Mouse (Mus musculus): ENCODE results near the gene Ptprg. TPM values are rescaled to one million over a fixed set of nuclear protein-coding genes. Genes with fewer than 3 reads are reported as not detected.
"Not testable (repeated sequence)": the region's sequence is repeated elsewhere in the genome, so short reads cannot be mapped to it uniquely, and the experiment has no call there.

Ptprg gene
- polyA plus RNA-seq, 1 experiment from 2014 or later: 14.3 TPM

GRCm38 (mm10) chr14:11806674-11807073 is 253.3 kb downstream of the Ptprg start:
- Histone ChIP-seq H3K27ac (ENCODE audit: low read length) (no peak overlapping the region), H3K4me2 (ENCODE audit: low read depth, low read length) (no peak overlapping the region), H3K36me3 (ENCODE audit: control insufficient read depth, insufficient read depth, low read length) (no peaks in the 10 kb centered on the region), H3K9ac (ENCODE audit: low read depth, low read length) (no peak overlapping the region), H3K4me3 (ENCODE audit: low read length) (no peak overlapping the region), H3K27me3 (replicated peaks; ENCODE audit: control insufficient read depth, insufficient read depth, low read length) (no peaks in the 10 kb centered on the region), H3K9me3 (ENCODE audit: control insufficient read depth, low read length) (no peaks in the 10 kb centered on the region), H3K4me1 (ENCODE audit: control insufficient read depth, insufficient read depth, low read length) (peaks cover 3% of the 10 kb centered on the region; the same call in 1 of the 2 replicates)
- no peak for ATAC-seq
- 47% methylated on average over 5 of the region's 5 CpGs for WGBS

GRCm38 (mm10) chr14:11807465-11807864 is 254.1 kb downstream of the Ptprg start:
- H3K4me2 ChIP-seq (ENCODE audit: low read depth, low read length): no peak overlapping the region
- H3K36me3 ChIP-seq (ENCODE audit: control insufficient read depth, insufficient read depth, low read length): no peaks in the 10 kb centered on the region
- no peak overlapping the region for H3K9ac ChIP-seq (ENCODE audit: low read depth, low read length)
- 64% methylated on average over 4 of the region's 4 CpGs for WGBS
- no peak overlapping the region for H3K27ac ChIP-seq (ENCODE audit: low read length)
- ATAC-seq: no peak
- no peak overlapping the region for H3K4me3 ChIP-seq (ENCODE audit: low read length)
- peaks cover 3% of the 10 kb centered on the region; the same call in 1 of the 2 replicates for H3K4me1 ChIP-seq (ENCODE audit: control insufficient read depth, insufficient read depth, low read length)
- H3K27me3 ChIP-seq (replicated peaks; ENCODE audit: control insufficient read depth, insufficient read depth, low read length): no peaks in the 10 kb centered on the region
- H3K9me3 ChIP-seq (ENCODE audit: control insufficient read depth, low read length): no peaks in the 10 kb centered on the region

- no peak overlapping the region for H3K27ac ChIP-seq (ENCODE audit: low read length)
Measured at GRCm38 (mm10) chr14:11811142-11811761, 257.9 kb downstream of the Ptprg start.

GRCm38 (mm10) chr14:11812291-11812690 is 259.0 kb downstream of the Ptprg start:
- Histone ChIP-seq H3K9me3 (ENCODE audit: control insufficient read depth, low read length) (no peaks in the 10 kb centered on the region), H3K4me1 (ENCODE audit: control insufficient read depth, insufficient read depth, low read length) (no peaks in the 10 kb centered on the region; the same call in 1 of the 2 replicates), H3K4me2 (ENCODE audit: low read depth, low read length) (no peak overlapping the region), H3K27ac (ENCODE audit: low read length) (no peak overlapping the region), H3K27me3 (replicated peaks; ENCODE audit: control insufficient read depth, insufficient read depth, low read length) (no peaks in the 10 kb centered on the region), H3K36me3 (ENCODE audit: control insufficient read depth, insufficient read depth, low read length) (no peaks in the 10 kb centered on the region), H3K4me3 (ENCODE audit: low read length) (no peak overlapping the region), H3K9ac (ENCODE audit: low read depth, low read length) (no peak overlapping the region)
- no peak for ATAC-seq
- WGBS: 90% methylated on average over 7 of the region's 7 CpGs

More at GRCm38 (mm10) chr14:11811142-11811761, 257.9 kb downstream of the Ptprg start:
- Histone ChIP-seq H3K36me3 (ENCODE audit: control insufficient read depth, insufficient read depth, low read length) (no peaks in the 10 kb centered on the region), H3K9me3 (ENCODE audit: control insufficient read depth, low read length) (no peaks in the 10 kb centered on the region), H3K4me2 (ENCODE audit: low read depth, low read length) (no peak overlapping the region), H3K9ac (ENCODE audit: low read depth, low read length) (no peak overlapping the region), H3K4me3 (ENCODE audit: low read length) (no peak overlapping the region), H3K4me1 (ENCODE audit: control insufficient read depth, insufficient read depth, low read length) (no peaks in the 10 kb centered on the region; the same call in 1 of the 2 replicates), H3K27me3 (replicated peaks; ENCODE audit: control insufficient read depth, insufficient read depth, low read length) (no peaks in the 10 kb centered on the region)
- ATAC-seq: no peak
- 68% methylated on average over 7 of the region's 7 CpGs for WGBS

GRCm38 (mm10) chr14:11814811-11815210 is 261.5 kb downstream of the Ptprg start:
- not testable (repeated sequence) for ATAC-seq; H3K4me3 ChIP-seq (ENCODE audit: low read length); H3K9me3 ChIP-seq (ENCODE audit: control insufficient read depth, low read length); H3K36me3 ChIP-seq (ENCODE audit: control insufficient read depth, insufficient read depth, low read length); H3K4me2 ChIP-seq (ENCODE audit: low read depth, low read length); H3K27me3 ChIP-seq (replicated peaks; ENCODE audit: control insufficient read depth, insufficient read depth, low read length); H3K9ac ChIP-seq (ENCODE audit: low read depth, low read length); H3K4me1 ChIP-seq (ENCODE audit: control insufficient read depth, insufficient read depth, low read length); H3K27ac ChIP-seq (ENCODE audit: low read length)
- WGBS: 55% methylated on average over 4 of the region's 4 CpGs

- no peak overlapping the region for H3K27ac ChIP-seq (ENCODE audit: low read length)
- no peaks in the 10 kb centered on the region for H3K36me3 ChIP-seq (ENCODE audit: control insufficient read depth, insufficient read depth, low read length)
- no peaks in the 10 kb centered on the region for H3K27me3 ChIP-seq (replicated peaks; ENCODE audit: control insufficient read depth, insufficient read depth, low read length)
- H3K4me1 ChIP-seq (ENCODE audit: control insufficient read depth, insufficient read depth, low read length): no peaks in the 10 kb centered on the region
- no peak overlapping the region for H3K4me2 ChIP-seq (ENCODE audit: low read depth, low read length)
- ATAC-seq: no peak
- WGBS: 79% methylated on average over 6 of the region's 6 CpGs
- no peaks in the 10 kb centered on the region for H3K9me3 ChIP-seq (ENCODE audit: control insufficient read depth, low read length)
- no peak overlapping the region for H3K9ac ChIP-seq (ENCODE audit: low read depth, low read length)
- no peak overlapping the region for H3K4me3 ChIP-seq (ENCODE audit: low read length)
Measured at GRCm38 (mm10) chr14:11817236-11817635, 263.9 kb downstream of the Ptprg start.

- 83% methylated on average over 3 of the region's 3 CpGs for WGBS
- Histone ChIP-seq H3K9ac (ENCODE audit: low read depth, low read length) (no peak overlapping the region), H3K4me1 (ENCODE audit: control insufficient read depth, insufficient read depth, low read length) (peaks cover 4% of the 10 kb centered on the region; the same call in 1 of the 2 replicates), H3K9me3 (ENCODE audit: control insufficient read depth, low read length) (no peaks in the 10 kb centered on the region), H3K27me3 (replicated peaks; ENCODE audit: control insufficient read depth, insufficient read depth, low read length) (no peaks in the 10 kb centered on the region), H3K4me2 (ENCODE audit: low read depth, low read length) (no peak overlapping the region), H3K36me3 (ENCODE audit: control insufficient read depth, insufficient read depth, low read length) (no peaks in the 10 kb centered on the region), H3K4me3 (ENCODE audit: low read length) (no peak overlapping the region), H3K27ac (ENCODE audit: low read length) (no peak overlapping the region)
- ATAC-seq: no peak
Measured at GRCm38 (mm10) chr14:11818054-11818453, 264.7 kb downstream of the Ptprg start.

GRCm38 (mm10) chr14:11818721-11819120 is 265.4 kb downstream of the Ptprg start:
- Histone ChIP-seq H3K27me3 (replicated peaks; ENCODE audit: control insufficient read depth, insufficient read depth, low read length) (no peaks in the 10 kb centered on the region), H3K4me3 (ENCODE audit: low read length) (no peak overlapping the region), H3K4me1 (ENCODE audit: control insufficient read depth, insufficient read depth, low read length) (peaks cover 10% of the 10 kb centered on the region; the same call in 1 of the 2 replicates), H3K36me3 (ENCODE audit: control insufficient read depth, insufficient read depth, low read length) (no peaks in the 10 kb centered on the region), H3K27ac (ENCODE audit: low read length) (no peak overlapping the region), H3K4me2 (ENCODE audit: low read depth, low read length) (no peak overlapping the region), H3K9me3 (ENCODE audit: control insufficient read depth, low read length) (no peaks in the 10 kb centered on the region), H3K9ac (ENCODE audit: low read depth, low read length) (no peak overlapping the region)
- ATAC-seq: no peak
- 90% methylated on average over 8 of the region's 8 CpGs for WGBS

- WGBS: 86% methylated on average over 2 of the region's 2 CpGs
- Histone ChIP-seq H3K27me3 (replicated peaks; ENCODE audit: control insufficient read depth, insufficient read depth, low read length) (no peaks in the 10 kb centered on the region), H3K27ac (ENCODE audit: low read length) (no peak overlapping the region), H3K9ac (ENCODE audit: low read depth, low read length) (no peak overlapping the region), H3K9me3 (ENCODE audit: control insufficient read depth, low read length) (no peaks in the 10 kb centered on the region), H3K4me3 (ENCODE audit: low read length) (no peak overlapping the region), H3K4me2 (ENCODE audit: low read depth, low read length) (no peak overlapping the region), H3K4me1 (ENCODE audit: control insufficient read depth, insufficient read depth, low read length) (peaks cover 11% of the 10 kb centered on the region; the same call in 1 of the 2 replicates), H3K36me3 (ENCODE audit: control insufficient read depth, insufficient read depth, low read length) (no peaks in the 10 kb centered on the region)
- no peak for ATAC-seq
Measured at GRCm38 (mm10) chr14:11819326-11819725, 266.0 kb downstream of the Ptprg start.

Data from intestine, embryonic 16.5 days (tissue).